Mouse (Mus musculus) neural tube, embryonic 14.5 days (tissue): ENCODE measurements at regions not wholly inside any gene's neighbourhood (a gene's known extent, or its start where the extent isn't known, plus 50 kb on each side); places are given as distances from the start of the nearest gene placed in this dataset.

Experiments
- ATAC-seq: fragments of 200-750 bp; cut with Nextera tagmentation; 2 replicates; pipeline ENCODE4 v1.8.0; 2017; ENCODE audit warnings: low read depth, mild to moderate bottlenecking, moderate TSS enrichment, moderate library complexity
- H3K27ac ChIP-seq: fragments of 300-500 bp; sonication (generic); 2 replicates; pipeline ENCODE4 v1.5.1; 2014; ENCODE audit warnings: low read depth, mild to moderate bottlenecking, control low read depth, low read length, moderate library complexity, mixed read lengths
- H3K27me3 ChIP-seq: fragments of 300-500 bp; sonication (generic); 2 replicates; pipeline ENCODE4 v1.6.1; 2014; ENCODE audit warnings: low read length; ENCODE audit not compliant: control insufficient read depth, insufficient read depth
- H3K36me3 ChIP-seq: fragments of 300-500 bp; sonication (generic); 2 replicates; pipeline ENCODE4 v1.6.1; 2014; ENCODE audit warnings: low read length, mixed read lengths; ENCODE audit not compliant: control insufficient read depth, insufficient read depth
- H3K4me1 ChIP-seq: fragments of 300-500 bp; sonication (generic); 2 replicates; pipeline ENCODE4 v1.6.1; 2014; ENCODE audit warnings: low read length; ENCODE audit not compliant: control insufficient read depth, insufficient read depth
- H3K4me2 ChIP-seq: fragments of 300-500 bp; sonication (generic); 2 replicates; pipeline ENCODE4 v1.6.1; 2014; ENCODE audit warnings: mild to moderate bottlenecking, low read depth, low read length, control low read depth
- H3K4me3 ChIP-seq: fragments of 300-500 bp; sonication (generic); 2 replicates; pipeline ENCODE4 v1.5.1; 2014; ENCODE audit warnings: low read depth, low read length, control low read depth, mixed read lengths
- H3K9ac ChIP-seq: fragments of 300-500 bp; sonication (generic); replicated peaks from 2 replicates; pipeline ENCODE4 v1.6.1; 2014; ENCODE audit warnings: low read depth, mild to moderate bottlenecking, control low read depth, low read length, mixed read lengths
- H3K9me3 ChIP-seq: fragments of 300-500 bp; sonication (generic); 2 replicates; pipeline ENCODE4 v1.6.1; 2016; ENCODE audit warnings: low read length; ENCODE audit not compliant: control insufficient read depth
- WGBS: fragments of 180-500 bp; shearing (Covaris S2); extraction: QIAGEN DNeasy Blood & Tissue Kit; methylation state at CpG from one replicate; pipeline ENCODE4 v1.1.7; 2014; 5-methylcytosine and 5-hydroxymethylcytosine counted together

DNA sequence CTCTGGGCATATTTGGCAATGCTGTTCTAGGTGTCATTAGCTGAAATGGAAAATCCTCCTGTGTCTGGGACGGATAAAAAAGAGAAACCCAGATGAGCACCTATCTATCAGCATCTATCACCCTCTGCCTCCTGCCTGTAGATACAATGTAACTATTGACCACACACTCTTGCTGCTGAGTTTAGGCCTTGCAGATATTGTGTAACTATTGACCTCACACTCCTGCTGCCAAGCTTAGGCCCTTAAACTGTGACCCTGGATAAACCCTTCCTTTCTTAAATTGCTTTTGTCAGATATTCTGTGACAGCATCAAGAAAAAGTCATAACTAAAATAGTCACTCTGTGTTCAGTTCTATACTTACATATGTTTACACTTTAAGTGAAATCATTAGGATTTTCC is 81.9 kb upstream of the Nrp1 start:
- Histone ChIP-seq H3K4me1 (no peaks in the 10 kb centered on the region), H3K4me3 (no peak overlapping the region), H3K9ac (no peak overlapping the region), H3K9me3 (no peaks in the 10 kb centered on the region), H3K27me3 (no peaks in the 10 kb centered on the region), H3K27ac (no peak overlapping the region), H3K36me3 (no peaks in the 10 kb centered on the region), H3K4me2 (no peak overlapping the region)
- 89% methylated on average over 1 of the region's 1 CpGs for WGBS
- ATAC-seq: no peak

DNA sequence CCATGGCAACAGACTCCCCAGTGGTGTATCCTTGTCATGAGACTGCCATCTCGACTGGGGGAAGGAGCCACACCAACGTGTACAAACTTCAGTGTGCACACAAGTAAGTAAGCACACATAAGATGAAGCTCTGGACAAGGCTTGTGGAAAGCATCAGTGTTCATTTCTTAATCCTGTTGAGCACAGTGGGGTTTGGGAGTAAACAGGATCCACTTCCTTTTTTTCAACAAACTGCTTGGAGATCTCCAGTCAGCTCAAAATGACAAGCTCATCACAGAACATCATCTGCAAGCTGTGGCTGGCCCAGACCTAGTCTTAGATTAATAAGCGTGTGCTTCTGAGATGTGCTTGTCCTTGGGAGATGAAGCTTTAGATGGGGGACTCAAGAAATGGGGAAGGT is 75.6 kb upstream of the Nrp1 start:
- 78% methylated on average over 3 of the region's 3 CpGs for WGBS
- no peak overlapping the region for H3K27ac ChIP-seq
- H3K4me2 ChIP-seq: no peak overlapping the region
- no peak overlapping the region for H3K9ac ChIP-seq
- H3K4me3 ChIP-seq: no peak overlapping the region
- no peaks in the 10 kb centered on the region for H3K36me3 ChIP-seq
- no peak for ATAC-seq
- no peaks in the 10 kb centered on the region for H3K9me3 ChIP-seq
- H3K27me3 ChIP-seq: no peaks in the 10 kb centered on the region
- H3K4me1 ChIP-seq: no peaks in the 10 kb centered on the region

DNA sequence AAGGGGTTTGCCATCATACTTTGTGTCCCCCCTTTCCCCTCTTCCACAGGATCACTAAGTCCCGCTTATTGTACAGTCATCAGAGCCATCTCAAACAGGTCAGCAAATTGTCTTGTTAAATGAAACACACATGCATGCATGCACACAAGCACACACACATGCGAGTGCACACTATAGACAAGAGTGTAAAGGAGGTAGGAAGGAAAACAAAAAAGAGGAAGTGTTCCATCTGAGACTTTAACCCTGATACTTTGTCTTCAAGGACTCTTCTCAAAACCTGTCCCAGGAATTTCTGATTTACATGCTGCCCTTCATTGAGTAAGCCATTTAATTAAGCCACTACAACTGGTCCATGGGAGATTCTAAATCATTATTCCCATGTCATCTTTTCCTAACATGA is 75.0 kb upstream of the Nrp1 start:
- 90% methylated on average over 2 of the region's 2 CpGs for WGBS

GRCm38 (mm10) chr8:128284816-128285215 is 73.6 kb upstream of the Nrp1 start:
- H3K27me3 ChIP-seq: no peaks in the 10 kb centered on the region
- no peak for ATAC-seq
- no peak overlapping the region for H3K4me2 ChIP-seq
- H3K4me1 ChIP-seq: no peaks in the 10 kb centered on the region
- no peak overlapping the region for H3K9ac ChIP-seq
- H3K4me3 ChIP-seq: no peak overlapping the region
- 28% methylated on average over 3 of the region's 3 CpGs for WGBS
- H3K27ac ChIP-seq: no peak overlapping the region
- no peaks in the 10 kb centered on the region for H3K36me3 ChIP-seq
- H3K9me3 ChIP-seq: no peaks in the 10 kb centered on the region

More for the DNA sequence above, 75.0 kb upstream of the Nrp1 start:
- H3K4me1 ChIP-seq: no peaks in the 10 kb centered on the region
- no peaks in the 10 kb centered on the region for H3K36me3 ChIP-seq
- H3K27ac ChIP-seq: no peak overlapping the region
- ATAC-seq: no peak
- no peaks in the 10 kb centered on the region for H3K27me3 ChIP-seq
- no peak overlapping the region for H3K4me2 ChIP-seq
- no peak overlapping the region for H3K4me3 ChIP-seq
- no peak overlapping the region for H3K9ac ChIP-seq
- H3K9me3 ChIP-seq: no peaks in the 10 kb centered on the region

DNA sequence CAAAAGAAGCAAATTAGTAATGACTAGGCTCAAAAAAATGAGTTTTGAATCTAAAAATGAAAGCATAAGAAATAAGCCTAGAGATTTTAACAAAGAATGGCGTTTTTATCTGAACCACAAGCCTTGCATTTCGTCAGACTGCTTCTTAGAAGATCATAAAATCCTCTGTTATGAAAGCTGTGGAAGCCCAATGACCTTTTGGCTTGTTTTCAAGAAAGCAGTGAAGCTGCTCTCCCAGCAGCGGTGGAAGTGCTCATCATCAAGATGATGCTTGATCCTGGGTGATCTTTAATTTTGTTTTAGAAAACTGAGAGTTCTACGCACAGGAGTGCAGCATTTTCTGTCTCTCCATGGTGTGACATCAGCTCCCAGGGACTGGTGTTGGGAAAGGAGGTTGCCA is 68.3 kb upstream of the Nrp1 start:
- H3K27me3 ChIP-seq: no peaks in the 10 kb centered on the region
- ATAC-seq: no peak
- no peak overlapping the region for H3K4me3 ChIP-seq
- H3K9ac ChIP-seq: no peak overlapping the region
- H3K4me2 ChIP-seq: no peak overlapping the region
- no peaks in the 10 kb centered on the region for H3K36me3 ChIP-seq
- H3K27ac ChIP-seq: no peak overlapping the region
- H3K9me3 ChIP-seq: no peaks in the 10 kb centered on the region
- H3K4me1 ChIP-seq: no peaks in the 10 kb centered on the region
- 75% methylated on average over 4 of the region's 4 CpGs for WGBS

GRCm38 (mm10) chr8:128292394-128292793 is 66.0 kb upstream of the Nrp1 start:
- ATAC-seq: no peak
- no peak overlapping the region for H3K4me3 ChIP-seq
- no peaks in the 10 kb centered on the region for H3K36me3 ChIP-seq
- no peaks in the 10 kb centered on the region for H3K27me3 ChIP-seq
- no peaks in the 10 kb centered on the region for H3K9me3 ChIP-seq
- H3K4me1 ChIP-seq: no peaks in the 10 kb centered on the region
- H3K9ac ChIP-seq: no peak overlapping the region
- H3K4me2 ChIP-seq: no peak overlapping the region
- 93% methylated on average over 6 of the region's 6 CpGs for WGBS
- H3K27ac ChIP-seq: no peak overlapping the region

DNA sequence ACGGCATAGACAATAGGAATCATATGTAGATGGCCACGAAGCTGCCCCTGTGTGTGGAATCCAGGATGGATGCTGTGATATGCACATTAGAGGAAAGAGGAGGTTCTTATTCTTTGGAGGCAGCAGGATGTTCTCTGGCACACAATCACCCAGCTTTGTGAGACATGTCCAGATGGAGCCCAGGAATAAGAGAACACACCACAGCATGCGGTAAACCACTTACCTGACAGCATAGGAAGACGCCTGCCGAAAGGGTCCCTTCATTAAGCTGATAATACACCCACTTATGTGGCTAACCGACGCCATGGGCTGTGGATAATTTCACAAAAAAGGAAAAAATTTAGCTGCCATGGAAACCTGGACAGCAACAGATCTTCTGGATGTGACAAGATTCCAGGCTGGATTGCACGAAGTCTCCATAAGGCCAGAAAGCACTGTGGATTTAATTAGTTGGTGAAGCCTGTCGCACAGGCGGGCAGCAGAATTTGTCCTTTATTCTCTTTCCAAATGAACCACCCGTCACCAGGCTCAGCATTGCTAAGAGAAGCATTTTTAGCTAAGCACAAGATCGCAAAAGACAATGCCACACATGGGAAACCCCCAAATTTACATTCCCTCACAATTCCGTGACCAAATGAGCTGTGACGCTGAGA is 61.5 kb upstream of the Nrp1 start:
- no peak for ATAC-seq
- WGBS: 73% methylated on average over 14 of the region's 14 CpGs
- H3K9ac ChIP-seq: no peak overlapping the region

GRCm38 (mm10) chr8:128302322-128302721 is 56.1 kb upstream of the Nrp1 start:
- WGBS: 85% methylated on average over 2 of the region's 2 CpGs
- H3K36me3 ChIP-seq: no peaks in the 10 kb centered on the region
- H3K4me1 ChIP-seq: no peaks in the 10 kb centered on the region
- H3K27me3 ChIP-seq: no peaks in the 10 kb centered on the region
- no peak overlapping the region for H3K4me2 ChIP-seq
- H3K9me3 ChIP-seq: no peaks in the 10 kb centered on the region
- H3K9ac ChIP-seq: no peak overlapping the region
- H3K27ac ChIP-seq: no peak overlapping the region
- H3K4me3 ChIP-seq: no peak overlapping the region
- no peak for ATAC-seq

More for the DNA sequence above, 61.5 kb upstream of the Nrp1 start:
- H3K27me3 ChIP-seq: no peaks in the 10 kb centered on the region
- no peaks in the 10 kb centered on the region for H3K36me3 ChIP-seq
- H3K4me2 ChIP-seq: no peak overlapping the region
- H3K9me3 ChIP-seq: no peaks in the 10 kb centered on the region
- H3K4me3 ChIP-seq: no peak overlapping the region
- no peaks in the 10 kb centered on the region for H3K4me1 ChIP-seq
- H3K27ac ChIP-seq: no peak overlapping the region
